Mouse (Mus musculus): Measurements from ENCODE around the gene Tmem132d.

- no peak for TF ChIP-seq MYOG (IDR thresholded peaks at IDR 0.05; ENCODE audit: control insufficient read depth, extremely low read depth, insufficient read length)
- no peak for TF ChIP-seq CTCF (IDR thresholded peaks at IDR 0.05; ENCODE audit: control insufficient read depth, insufficient read depth, insufficient read length)
- TF ChIP-seq MAX (IDR thresholded peaks at IDR 0.05): no peak
Measured at GRCm38 (mm10) chr5:127781221-127781620, 651.7 kb downstream of the Tmem132d start.
